Mouse (Mus musculus) left cerebral cortex, adult 18-20 months (tissue): ENCODE data around the gene Crct1. TPM values are rescaled to one million over a fixed set of nuclear protein-coding genes. Genes with fewer than 3 reads are reported as not detected.

Experiments
- DNase-seq, 2 experiments: peaks; one replicate each; pipeline ENCODE4 v3.0.0; 2021 to 2022; ENCODE audit warnings: low spot score in 2 of 2, mixed read lengths in 1 of 2
- long read RNA-seq, 2 experiments: library from polyadenylated mRNA; stranded (forward); transcript quantifications; one replicate each; pipeline ENCODE4 v2.0.0; 2021
- total RNA-seq, 2 experiments: library from RNA; stranded (reverse); gene quantifications; 2 replicates each; pipeline ENCODE4 v1.2.3; 2021

Crct1 gene
- total RNA-seq, result not detected
- long read RNA-seq, experiment 1, result 0 reads
- long read RNA-seq, experiment 2, result 0 reads

- no peak for DNase-seq
Observed at GRCm38 (mm10) chr3:93015460-93016104, at the start of gene Crct1. Gene Crct1 (minus strand): TSS chr3:93015687.

GRCm38 (mm10) chr3:93052826-93053474 lies 37.5 kb upstream of the Crct1 start:
- DNase-seq, result peak in 1 of 2 experiments; percentile 3

- DNase-seq, result no peak
Observed at GRCm38 (mm10) chr3:93050182-93050581, 34.7 kb upstream of the Crct1 start.

- peak; percentile 43 to 55 for DNase-seq
Observed at GRCm38 (mm10) chr3:93031450-93031849, 16.0 kb upstream of the Crct1 start.

- DNase-seq, result no peak
Observed at GRCm38 (mm10) chr3:93025486-93025885, 10.0 kb upstream of the Crct1 start.

GRCm38 (mm10) chr3:93023411-93024184 lies 8.1 kb upstream of the Crct1 start:
- no peak for DNase-seq

- no peak for DNase-seq
Observed at GRCm38 (mm10) chr3:93021171-93021570, 5.7 kb upstream of the Crct1 start.

GRCm38 (mm10) chr3:93018960-93019359 lies 3.5 kb upstream of the Crct1 start, which contains the start of gene Lce1m:
Gene Lce1m (minus strand): TSS chr3:93019060.
- DNase-seq, result no peak

- no peak for DNase-seq
Observed at GRCm38 (mm10) chr3:93014871-93015270, 616 bp downstream of the Crct1 start.

GRCm38 (mm10) chr3:93014378-93014801 lies 1.1 kb downstream of the Crct1 start:
- DNase-seq, result peak; percentile 38 to 66

- no peak for DNase-seq
Observed at GRCm38 (mm10) chr3:93002843-93003242, 12.6 kb downstream of the Crct1 start.

GRCm38 (mm10) chr3:93000621-93001020 lies 14.9 kb downstream of the Crct1 start:
- DNase-seq, result no peak

- peak; percentile 79 to 83 for DNase-seq
Observed at GRCm38 (mm10) chr3:92998691-92999090, 16.8 kb downstream of the Crct1 start.

GRCm38 (mm10) chr3:92991926-92992325 lies 23.6 kb downstream of the Crct1 start, which contains the start of gene Lce3f:
Gene Lce3f (plus strand): TSS chr3:92992226.
- no peak for DNase-seq

- no peak for DNase-seq
Observed at GRCm38 (mm10) chr3:92978484-92978883, 37.0 kb downstream of the Crct1 start.

- DNase-seq, result no peak
Observed at GRCm38 (mm10) chr3:92966761-92967160, 48.7 kb downstream of the Crct1 start, which contains the start of gene Lce3e. Gene Lce3e (plus strand): TSS chr3:92967061.

Other genes with a start within 250 kb of the Crct1 start
- not detected for gene Lce1i, start 236.8 kb downstream of the Crct1 start, total RNA-seq
- gene Lce1j, start 225.2 kb downstream of the Crct1 start, total RNA-seq, result not detected
- not detected for gene Lce1k, start 207.8 kb downstream of the Crct1 start, total RNA-seq
- gene Kprp, start 188.4 kb downstream of the Crct1 start, total RNA-seq, result not detected
- gene Lce1l, start 164.4 kb downstream of the Crct1 start, total RNA-seq, result not detected
- gene 2310050C09Rik, start 145.5 kb downstream of the Crct1 start, total RNA-seq, result not detected
- not detected for gene Lce3a, start 89.5 kb downstream of the Crct1 start, total RNA-seq
- gene Lce3b, start 82.7 kb downstream of the Crct1 start, total RNA-seq, result not detected
- gene Lce3c, start 71.2 kb downstream of the Crct1 start, total RNA-seq, result not detected
- gene Lce3d, start 58.3 kb downstream of the Crct1 start, total RNA-seq, result not detected
- gene Lce3e, start 48.6 kb downstream of the Crct1 start, total RNA-seq, result not detected
- not detected for gene Lce3f, start 23.5 kb downstream of the Crct1 start, total RNA-seq
- not detected for gene Lce1m, start 3.4 kb upstream of the Crct1 start, total RNA-seq
- gene Gm4858, start 53.1 kb upstream of the Crct1 start, total RNA-seq, result not detected
- not detected for gene Crnn, start 129.1 kb upstream of the Crct1 start, total RNA-seq
- gene Flg2, start 181.6 kb upstream of the Crct1 start, total RNA-seq, result not detected